Mouse (Mus musculus) liver, embryonic 14.5 days (tissue): ENCODE measurements around the gene Abr. TPM values are rescaled to one million over a fixed set of nuclear protein-coding genes. Genes with fewer than 3 reads are reported as not detected.
A peak's percentile ranks its signal among the peaks of the same experiment; 100 is the strongest.

Experiments
- ATAC-seq: fragments of 200-750 bp; cut with Nextera tagmentation; 2 replicates; pipeline ENCODE4 v1.8.0; 2017; ENCODE audit warnings: moderate number of reproducible peaks, mild to moderate bottlenecking, moderate library complexity; ENCODE audit not compliant: insufficient read depth
- DNase-seq, 3 experiments: peaks; one replicate each; pipeline ENCODE4 v3.0.0-alpha.2; 2012 to 2013; ENCODE audit warnings: low read depth in 3 of 3, low spot score in 3 of 3
- H3K27ac ChIP-seq: fragments of 300-500 bp; sonication (generic); 2 replicates; pipeline ENCODE4 v1.5.1; 2014; ENCODE audit warnings: moderate library complexity, mild to moderate bottlenecking, control low read depth, inconsistent platforms
- H3K27me3 ChIP-seq: fragments of 300-500 bp; sonication (generic); 2 replicates; pipeline ENCODE4 v1.6.1; 2014; ENCODE audit warnings: mild to moderate bottlenecking, low read length, moderate library complexity; ENCODE audit not compliant: control insufficient read depth, insufficient read depth
- H3K36me3 ChIP-seq: fragments of 300-500 bp; sonication (generic); replicated peaks from 2 replicates; pipeline ENCODE4 v1.6.1; 2014; ENCODE audit warnings: low read depth; ENCODE audit not compliant: control insufficient read depth, insufficient read depth
- H3K4me1 ChIP-seq, 2 experiments: fragments of 200-500 bp in 1 of 2; fragments of 300-500 bp in 1 of 2; sonication (generic) in 1 of 2; replicated peaks; 2 replicates each; pipeline ENCODE4 v1.6.1; 2012 to 2014; ENCODE audit warnings: antibody characterized with exemption in 1 of 2, inconsistent platforms in 1 of 2, low read length in 1 of 2; ENCODE audit not compliant: control insufficient read depth in 2 of 2, insufficient read depth in 2 of 2
- H3K4me2 ChIP-seq: fragments of 300-500 bp; sonication (generic); 2 replicates; pipeline ENCODE4 v1.6.1; 2014; ENCODE audit warnings: low read depth, mild to moderate bottlenecking, control low read depth, moderate library complexity
- H3K4me3 ChIP-seq, 2 experiments: fragments of 200-500 bp in 1 of 2; fragments of 300-500 bp in 1 of 2; sonication (generic) in 1 of 2; 2 replicates each; pipeline ENCODE4 v1.5.1; 2012 to 2014; ENCODE audit warnings: low read depth in 2 of 2, low read length in 2 of 2, mild to moderate bottlenecking in 2 of 2, control low read depth in 1 of 2, inconsistent platforms in 1 of 2, moderate library complexity in 1 of 2; ENCODE audit not compliant: insufficient read depth in 1 of 2
- H3K9ac ChIP-seq: fragments of 300-500 bp; sonication (generic); replicated peaks from 2 replicates; pipeline ENCODE4 v1.6.1; 2014; ENCODE audit warnings: mild to moderate bottlenecking, control low read depth, moderate library complexity
- H3K9me3 ChIP-seq: fragments of 300-500 bp; sonication (generic); 2 replicates; pipeline ENCODE4 v1.6.1; 2016; ENCODE audit warnings: low read length, mixed read lengths; ENCODE audit not compliant: control insufficient read depth
- CTCF ChIP-seq: IDR thresholded peaks from 2 replicates; pipeline ENCODE4 v1.5.1; 2016; ENCODE audit warnings: antibody characterized with exemption, low read depth, control low read depth
- EP300 ChIP-seq: IDR thresholded peaks from 2 replicates; pipeline ENCODE4 v1.6.1; 2016; ENCODE audit warnings: antibody characterized with exemption, low read depth
- WGBS: fragments of 180-500 bp; shearing (Covaris S2); extraction: QIAGEN DNeasy Blood & Tissue Kit; methylation state at CpG from one replicate; pipeline ENCODE4 v1.1.7; 2014; ENCODE audit not compliant: insufficient replicate concordance; 5-methylcytosine and 5-hydroxymethylcytosine counted together
- polyA plus RNA-seq, 2 experiments: library from polyadenylated mRNA; depleted of rRNA in 1 of 2; stranded (reverse) in 1 of 2; unstranded in 1 of 2; fragments of >200 nt; fragmentation: Nextera tagmentation in 1 of 2; extraction: Ambion mirVana in 1 of 2; gene quantifications; 2 replicates each; pipeline versions ENCODE4 v1.2.1 to v1.2.3; 2012 to 2014

Abr gene
- polyA plus RNA-seq, 2 experiments = 2.3 to 3.3 TPM

GRCm38 (mm10) chr11:76439666-76440065 lies 182.4 kb downstream of the Abr start:
- no peak for ATAC-seq
- 18% methylated on average over 3 of the region's 3 CpGs for WGBS
- no peaks in the 10 kb centered on the region for H3K4me1 ChIP-seq
- DNase-seq = no peak
- no peaks in the 10 kb centered on the region for H3K36me3 ChIP-seq
- H3K9me3 ChIP-seq = no peaks in the 10 kb centered on the region
- no peak overlapping the region for H3K9ac ChIP-seq
- no peaks in the 10 kb centered on the region; the same call in 1 of the 2 replicates for H3K27me3 ChIP-seq
- TF ChIP-seq CTCF (no peak), EP300 (no peak)
- H3K4me2 ChIP-seq = no peak overlapping the region
- H3K27ac ChIP-seq = no peak overlapping the region
- no peak overlapping the region for H3K4me3 ChIP-seq

GRCm38 (mm10) chr11:76436864-76437437 lies 185.2 kb downstream of the Abr start:
- TF ChIP-seq CTCF (no peak), EP300 (no peak)
- H3K9ac ChIP-seq = no peak overlapping the region
- H3K4me3 ChIP-seq = no peak overlapping the region
- no peaks in the 10 kb centered on the region for H3K9me3 ChIP-seq
- H3K4me2 ChIP-seq = peak overlapping the region; percentile 6
- WGBS = 26% methylated on average over 28 of the region's 28 CpGs
- no peaks in the 10 kb centered on the region for H3K4me1 ChIP-seq
- H3K36me3 ChIP-seq = no peaks in the 10 kb centered on the region
- ATAC-seq (no peak), DNase-seq (no peak)
- H3K27ac ChIP-seq = no peak overlapping the region
- no peaks in the 10 kb centered on the region; the same call in 1 of the 2 replicates for H3K27me3 ChIP-seq

GRCm38 (mm10) chr11:76436009-76436408 lies 186.1 kb downstream of the Abr start:
- Histone ChIP-seq H3K4me3 (no peak overlapping the region), H3K9me3 (no peaks in the 10 kb centered on the region), H3K27me3 (no peaks in the 10 kb centered on the region; the same call in 1 of the 2 replicates), H3K4me1 (no peaks in the 10 kb centered on the region), H3K4me2 (no peak overlapping the region), H3K9ac (no peak overlapping the region), H3K27ac (no peak overlapping the region), H3K36me3 (no peaks in the 10 kb centered on the region)
- no peak for TF ChIP-seq EP300
- no peak for TF ChIP-seq CTCF
- ATAC-seq (no peak), DNase-seq (no peak)
- WGBS = 69% methylated on average over 5 of the region's 5 CpGs

- no peak overlapping the region for H3K4me3 ChIP-seq
- no peak overlapping the region for H3K9ac ChIP-seq
- H3K27me3 ChIP-seq = no peaks in the 10 kb centered on the region
- H3K36me3 ChIP-seq = no peaks in the 10 kb centered on the region
- H3K9me3 ChIP-seq = no peaks in the 10 kb centered on the region
- H3K4me1 ChIP-seq = no peaks in the 10 kb centered on the region
- H3K4me2 ChIP-seq = no peak overlapping the region
- DNase-seq (no peak), ATAC-seq (no peak)
- H3K27ac ChIP-seq = no peak overlapping the region
- 51% methylated on average over 6 of the region's 6 CpGs for WGBS
- no peak for TF ChIP-seq EP300
- no peak for TF ChIP-seq CTCF
These were observed 192.0 kb downstream of the Abr start for GRCm38 (mm10) chr11:76429966-76430631.

GRCm38 (mm10) chr11:76429556-76429955 lies 192.6 kb downstream of the Abr start:
- Histone ChIP-seq H3K4me1 (no peaks in the 10 kb centered on the region), H3K9me3 (no peaks in the 10 kb centered on the region), H3K9ac (no peak overlapping the region), H3K27ac (no peak overlapping the region), H3K4me3 (no peak overlapping the region), H3K27me3 (no peaks in the 10 kb centered on the region), H3K36me3 (no peaks in the 10 kb centered on the region), H3K4me2 (no peak overlapping the region)
- TF ChIP-seq EP300 (no peak), CTCF (no peak)
- DNase-seq = no peak
- no peak for ATAC-seq
- 47% methylated on average over 7 of the region's 7 CpGs for WGBS
